Mouse (Mus musculus) hindbrain, embryonic 14.5 days (tissue): Measurements from ENCODE around the gene Mnat1. TPM values are rescaled to one million over a fixed set of nuclear protein-coding genes. Genes with fewer than 3 reads are reported as not detected.

Experiments
- ATAC-seq: fragments of 200-750 bp; cut with Nextera tagmentation; 2 replicates; pipeline ENCODE4 v1.8.0; 2017; ENCODE audit warnings: moderate number of reproducible peaks, mild to moderate bottlenecking, moderate TSS enrichment, moderate library complexity; ENCODE audit not compliant: low FRiP score
- DNase-seq: peaks from one replicate; pipeline ENCODE4 v3.0.0-alpha.2; 2015; ENCODE audit warnings: low spot score
- H3K27ac ChIP-seq: fragments of 300-500 bp; sonication (generic); 2 replicates; pipeline ENCODE4 v1.5.1; 2014; ENCODE audit warnings: mild to moderate bottlenecking, moderate library complexity
- H3K27me3 ChIP-seq: fragments of 300-500 bp; sonication (generic); 2 replicates; pipeline ENCODE4 v1.6.1; 2014; ENCODE audit warnings: mild to moderate bottlenecking, low read length, mixed read lengths; ENCODE audit not compliant: control insufficient read depth, insufficient read depth
- H3K36me3 ChIP-seq: fragments of 300-500 bp; sonication (generic); replicated peaks from 2 replicates; pipeline ENCODE4 v1.6.1; 2014; ENCODE audit not compliant: control insufficient read depth, insufficient read depth
- H3K4me1 ChIP-seq: fragments of 300-500 bp; sonication (generic); replicated peaks from 2 replicates; pipeline ENCODE4 v1.6.1; 2014; ENCODE audit warnings: antibody characterized with exemption, low read length, mixed read lengths; ENCODE audit not compliant: control insufficient read depth, insufficient read depth
- H3K4me2 ChIP-seq: fragments of 300-500 bp; sonication (generic); replicated peaks from 2 replicates; pipeline ENCODE4 v1.6.1; 2014; ENCODE audit warnings: mild to moderate bottlenecking, moderate library complexity
- H3K4me3 ChIP-seq: fragments of 300-500 bp; sonication (generic); replicated peaks from 2 replicates; pipeline ENCODE4 v1.5.1; 2014; ENCODE audit warnings: mild to moderate bottlenecking, low read length
- H3K9ac ChIP-seq: fragments of 300-500 bp; sonication (generic); 2 replicates; pipeline ENCODE4 v1.6.1; 2014
- H3K9me3 ChIP-seq: fragments of 300-500 bp; sonication (generic); 2 replicates; pipeline ENCODE4 v1.6.1; 2016; ENCODE audit warnings: low read length; ENCODE audit not compliant: control insufficient read depth
- WGBS: fragments of 180-500 bp; shearing (Covaris S2); extraction: QIAGEN DNeasy Blood & Tissue Kit; methylation state at CpG from one replicate; pipeline ENCODE4 v1.1.7; 2014; 5-methylcytosine and 5-hydroxymethylcytosine counted together
- polyA plus RNA-seq: library from polyadenylated mRNA; unstranded; fragments of >200 nt; fragmentation: Nextera tagmentation; extraction: Ambion mirVana; gene quantifications from 2 replicates; pipeline ENCODE4 v1.2.1, GENCODE M21; 2014

Mnat1 gene
- polyA plus RNA-seq, 1 experiment from 2014 or later: 21.9 TPM

DNA sequence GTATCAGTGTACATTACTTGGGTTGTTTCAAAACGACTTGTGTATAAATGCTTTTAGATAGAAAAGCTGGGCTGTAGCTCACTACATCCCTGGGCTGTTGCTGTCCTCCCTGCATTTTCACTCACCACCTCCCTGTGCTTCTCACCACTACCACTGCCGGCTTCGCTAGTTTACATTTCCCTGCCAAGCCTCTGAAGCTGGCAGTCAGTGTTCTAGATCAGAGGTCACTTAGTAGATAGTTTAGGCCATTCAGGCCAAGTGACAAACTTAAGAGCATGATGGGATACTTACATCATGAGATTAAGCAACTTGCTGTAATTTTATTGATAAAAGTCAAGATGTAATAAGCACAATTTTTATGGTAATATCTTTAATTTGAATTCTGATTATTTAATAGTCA, 151.4 kb downstream of the Mnat1 start:
- Histone ChIP-seq H3K4me3 (no peak overlapping the region), H3K4me2 (no peak overlapping the region), H3K27me3 (no peaks in the 10 kb centered on the region), H3K4me1 (no peaks in the 10 kb centered on the region), H3K9me3 (peaks cover 8% of the 10 kb centered on the region), H3K9ac (no peak overlapping the region), H3K36me3 (peaks cover 39% of the 10 kb centered on the region), H3K27ac (no peak overlapping the region)
- 93% methylated on average over 3 of the region's 3 CpGs for WGBS
- no peak for DNase-seq
- no peak for ATAC-seq

DNA sequence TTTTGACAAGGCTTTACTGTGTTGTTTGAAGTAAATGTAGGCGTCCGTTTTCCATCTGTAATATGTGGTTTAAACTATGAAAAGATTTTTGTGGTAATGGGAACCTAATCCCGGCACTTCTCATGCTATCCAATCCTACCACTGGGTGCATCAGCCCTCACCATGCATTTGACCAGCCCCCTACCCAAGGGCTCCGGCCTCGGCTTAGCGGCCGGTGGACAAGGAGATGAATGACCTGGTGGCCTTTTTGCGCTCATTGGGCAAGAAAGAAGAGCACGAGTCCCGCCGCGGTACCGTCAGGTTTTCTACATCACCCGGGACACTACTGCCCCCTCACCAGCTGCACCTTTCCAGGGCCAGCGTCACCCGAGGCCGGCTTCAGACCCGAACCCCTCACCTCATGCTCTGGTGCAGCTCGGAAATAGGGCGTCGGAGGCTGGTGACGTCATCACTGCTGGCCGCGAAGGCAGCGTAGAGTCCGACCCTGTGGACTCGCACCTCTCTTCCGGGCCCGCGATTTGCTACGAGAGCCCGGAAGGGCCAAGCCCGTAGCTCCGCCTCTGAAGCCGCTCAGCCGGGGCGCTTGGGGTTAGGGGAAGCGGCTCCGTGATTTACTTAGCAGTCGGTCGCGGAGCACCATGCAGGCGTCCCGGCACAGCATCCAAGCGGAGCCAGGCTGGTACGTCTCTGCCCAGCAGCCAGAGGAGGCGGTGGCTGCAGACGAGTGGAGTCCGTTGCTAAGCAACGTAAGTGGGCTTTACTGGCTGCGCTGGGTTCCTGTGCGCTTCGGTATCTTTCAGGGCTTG, 163.0 kb downstream of the Mnat1 start, which contains the start of the genes Trmt5 and Slc38a6:
Trmt5 (minus strand) TSS at position 424 of the 806 bp plus-strand sequence.
Slc38a6 (plus strand) TSS at position 493 of the 806 bp plus-strand sequence.
- Histone ChIP-seq H3K27ac (peak within 1 kb of the TSS; percentile 81), H3K36me3 (peaks cover 13% of the 10 kb centered on the region), H3K4me2 (peak within 1 kb of the TSS; percentile 73), H3K4me3 (peak within 1 kb of the TSS; percentile 82), H3K9ac (peak within 1 kb of the TSS; percentile 84), H3K9me3 (no peaks in the 10 kb centered on the region), H3K27me3 (no peaks in the 10 kb centered on the region), H3K4me1 (peaks cover 13% of the 10 kb centered on the region)
- ATAC-seq (peak; percentile 98), DNase-seq (peak; percentile 94)
- 1% methylated on average over 53 of the region's 53 CpGs for WGBS

DNA sequence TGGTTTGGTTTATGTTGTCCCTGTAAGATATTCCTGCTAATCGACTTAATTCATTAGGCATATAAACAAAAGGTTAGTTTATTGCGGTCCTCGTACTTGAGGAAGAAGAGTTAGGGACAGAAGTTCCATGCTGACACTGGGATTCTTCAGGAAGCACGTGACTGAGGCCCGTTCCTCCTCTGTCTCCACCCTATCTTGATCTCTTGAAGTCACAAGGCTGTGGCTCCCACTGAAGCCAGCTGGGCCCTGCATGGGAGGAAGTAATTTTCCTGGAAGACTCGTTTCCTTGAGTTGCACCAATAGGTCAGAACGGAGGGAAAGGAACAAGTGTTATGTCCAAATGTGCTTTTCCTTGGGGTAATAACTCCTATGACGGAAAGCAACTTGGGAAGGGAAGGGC, 164.1 kb downstream of the Mnat1 start:
- ATAC-seq (no peak), DNase-seq (no peak)
- no peaks in the 10 kb centered on the region for H3K9me3 ChIP-seq
- H3K4me1 ChIP-seq: peaks cover 13% of the 10 kb centered on the region
- peak overlapping the region; percentile 73 for H3K4me2 ChIP-seq
- H3K36me3 ChIP-seq: peaks cover 11% of the 10 kb centered on the region
- peak overlapping the region; percentile 84; the same call in 1 of the 2 replicates for H3K9ac ChIP-seq
- 78% methylated on average over 8 of the region's 8 CpGs for WGBS
- H3K27me3 ChIP-seq: no peaks in the 10 kb centered on the region
- H3K4me3 ChIP-seq: peak overlapping the region; percentile 82
- no peak overlapping the region for H3K27ac ChIP-seq

GRCm38 (mm10) chr12:73288626-73289025, 165.1 kb downstream of the Mnat1 start:
- Histone ChIP-seq H3K9me3 (no peaks in the 10 kb centered on the region), H3K27ac (no peak overlapping the region), H3K36me3 (peaks cover 14% of the 10 kb centered on the region), H3K27me3 (no peaks in the 10 kb centered on the region), H3K4me1 (peaks cover 13% of the 10 kb centered on the region), H3K4me3 (no peak overlapping the region), H3K9ac (no peak overlapping the region), H3K4me2 (no peak overlapping the region)
- DNase-seq: no peak
- ATAC-seq: no peak
- 95% methylated on average over 3 of the region's 3 CpGs for WGBS

DNA sequence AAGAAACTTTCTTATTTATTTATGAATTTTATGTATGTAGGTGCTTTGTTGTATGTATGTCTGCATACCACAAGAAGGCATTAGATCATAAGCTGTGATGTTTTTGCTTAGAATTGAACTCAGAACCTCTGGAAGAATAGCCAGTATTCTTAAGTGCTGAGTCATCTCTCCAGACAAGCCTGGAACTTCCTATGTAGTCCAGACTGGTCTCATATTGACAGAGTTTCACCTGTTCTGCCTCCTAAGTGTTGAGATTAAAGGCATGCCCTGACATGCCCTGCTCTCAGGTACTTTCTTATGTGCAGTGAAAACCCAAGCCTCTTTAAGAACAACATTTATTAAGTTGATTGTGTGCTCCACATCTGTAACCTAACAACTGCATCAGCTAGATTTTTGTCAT, 171.4 kb downstream of the Mnat1 start:
- no peak overlapping the region for H3K27ac ChIP-seq
- DNase-seq (no peak), ATAC-seq (no peak)
- H3K4me2 ChIP-seq: no peak overlapping the region
- H3K4me3 ChIP-seq: no peak overlapping the region
- no peaks in the 10 kb centered on the region for H3K9me3 ChIP-seq
- H3K9ac ChIP-seq: no peak overlapping the region
- H3K27me3 ChIP-seq: no peaks in the 10 kb centered on the region
- no peaks in the 10 kb centered on the region for H3K4me1 ChIP-seq
- H3K36me3 ChIP-seq: peaks cover 37% of the 10 kb centered on the region

GRCm38 (mm10) chr12:73295505-73296140, 172.1 kb downstream of the Mnat1 start:
- H3K9me3 ChIP-seq: no peaks in the 10 kb centered on the region
- ATAC-seq (no peak), DNase-seq (no peak)
- no peak overlapping the region for H3K4me2 ChIP-seq
- H3K4me1 ChIP-seq: no peaks in the 10 kb centered on the region
- H3K27ac ChIP-seq: no peak overlapping the region
- H3K36me3 ChIP-seq: peaks cover 38% of the 10 kb centered on the region
- WGBS: 82% methylated on average over 11 of the region's 11 CpGs
- H3K9ac ChIP-seq: no peak overlapping the region
- no peak overlapping the region for H3K4me3 ChIP-seq
- H3K27me3 ChIP-seq: no peaks in the 10 kb centered on the region

DNA sequence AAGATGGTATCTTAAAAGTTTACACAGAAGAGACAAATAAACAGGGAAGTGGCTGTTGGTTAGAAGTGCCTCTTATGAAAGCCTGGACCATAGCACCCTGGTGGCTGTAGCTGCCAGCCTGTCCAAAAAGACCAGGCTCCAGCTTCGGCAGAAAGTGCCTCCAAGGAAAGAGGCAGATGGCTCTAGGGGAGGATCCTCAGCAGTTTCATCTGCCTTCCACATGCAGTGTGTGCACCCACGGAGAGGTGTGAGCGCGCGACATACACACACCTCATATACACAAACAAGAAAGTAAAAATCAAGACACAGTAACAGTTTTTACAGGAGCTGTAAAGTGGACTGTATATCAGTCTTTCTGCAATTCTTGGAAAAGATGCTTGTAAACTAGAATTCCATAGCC, 175.1 kb downstream of the Mnat1 start:
- no peak for ATAC-seq
- peaks cover 32% of the 10 kb centered on the region for H3K36me3 ChIP-seq
- H3K27me3 ChIP-seq: no peaks in the 10 kb centered on the region
- no peak overlapping the region for H3K27ac ChIP-seq
- no peak overlapping the region for H3K9ac ChIP-seq
- H3K4me2 ChIP-seq: no peak overlapping the region
- H3K9me3 ChIP-seq: no peaks in the 10 kb centered on the region
- no peak for DNase-seq
- H3K4me1 ChIP-seq: no peaks in the 10 kb centered on the region
- 92% methylated on average over 5 of the region's 5 CpGs for WGBS
- no peak overlapping the region for H3K4me3 ChIP-seq

- 95% methylated on average over 2 of the region's 2 CpGs for WGBS
- Histone ChIP-seq H3K4me1 (no peaks in the 10 kb centered on the region), H3K4me2 (no peak overlapping the region), H3K27me3 (no peaks in the 10 kb centered on the region), H3K9me3 (no peaks in the 10 kb centered on the region), H3K4me3 (no peak overlapping the region), H3K9ac (no peak overlapping the region), H3K27ac (no peak overlapping the region), H3K36me3 (peaks cover 21% of the 10 kb centered on the region)
- no peak for DNase-seq
- no peak for ATAC-seq
These were observed 177.0 kb downstream of the Mnat1 start for GRCm38 (mm10) chr12:73300531-73300930.

DNA sequence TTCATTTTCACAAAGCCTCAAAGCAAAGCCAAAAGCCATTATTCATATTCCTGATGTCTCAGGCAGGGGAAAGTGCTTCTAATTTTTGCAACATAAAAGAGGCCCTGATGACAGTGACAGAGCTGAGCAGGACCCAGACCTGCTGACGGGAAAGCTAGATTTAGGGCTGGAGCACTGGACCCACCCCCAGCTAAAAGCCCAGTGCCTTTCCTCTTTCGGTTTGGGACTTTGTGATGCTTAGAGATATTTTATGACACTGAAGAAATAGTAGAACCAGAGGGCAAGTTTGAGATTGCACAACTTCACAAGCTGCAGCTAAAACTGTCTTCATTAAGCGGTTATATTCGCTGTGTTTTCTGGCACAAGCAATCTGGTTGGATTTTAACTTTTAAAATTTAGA, 181.1 kb downstream of the Mnat1 start:
- Histone ChIP-seq H3K9ac (no peak overlapping the region), H3K4me3 (no peak overlapping the region), H3K27ac (no peak overlapping the region), H3K9me3 (no peaks in the 10 kb centered on the region), H3K36me3 (peaks cover 13% of the 10 kb centered on the region), H3K4me1 (no peaks in the 10 kb centered on the region), H3K4me2 (no peak overlapping the region), H3K27me3 (no peaks in the 10 kb centered on the region)
- ATAC-seq: no peak
- no peak for DNase-seq
- WGBS: 82% methylated on average over 4 of the region's 4 CpGs
